Mouse (Mus musculus): ENCODE measurements around the gene Ssr1. TPM values are rescaled to one million over a fixed set of nuclear protein-coding genes. Genes with fewer than 3 reads are reported as not detected.

Ssr1 gene
- 10 to 100 TPM; 46.5 to 52.1 TPM for total RNA-seq (2021)
- long read RNA-seq, experiment 1, full-length matches to known transcripts: 80 of 89 reads
- long read RNA-seq, experiment 1, partial matches to known transcripts: 1 of 89 reads
- long read RNA-seq, experiment 1, other reads (novel, unspliced or antisense): 8 of 89 reads
- long read RNA-seq, experiment 2, full-length matches to known transcripts: 53 of 64 reads
- long read RNA-seq, experiment 2, partial matches to known transcripts: 1 of 64 reads
- long read RNA-seq, experiment 2, other reads (novel, unspliced or antisense): 10 of 64 reads

DNA sequence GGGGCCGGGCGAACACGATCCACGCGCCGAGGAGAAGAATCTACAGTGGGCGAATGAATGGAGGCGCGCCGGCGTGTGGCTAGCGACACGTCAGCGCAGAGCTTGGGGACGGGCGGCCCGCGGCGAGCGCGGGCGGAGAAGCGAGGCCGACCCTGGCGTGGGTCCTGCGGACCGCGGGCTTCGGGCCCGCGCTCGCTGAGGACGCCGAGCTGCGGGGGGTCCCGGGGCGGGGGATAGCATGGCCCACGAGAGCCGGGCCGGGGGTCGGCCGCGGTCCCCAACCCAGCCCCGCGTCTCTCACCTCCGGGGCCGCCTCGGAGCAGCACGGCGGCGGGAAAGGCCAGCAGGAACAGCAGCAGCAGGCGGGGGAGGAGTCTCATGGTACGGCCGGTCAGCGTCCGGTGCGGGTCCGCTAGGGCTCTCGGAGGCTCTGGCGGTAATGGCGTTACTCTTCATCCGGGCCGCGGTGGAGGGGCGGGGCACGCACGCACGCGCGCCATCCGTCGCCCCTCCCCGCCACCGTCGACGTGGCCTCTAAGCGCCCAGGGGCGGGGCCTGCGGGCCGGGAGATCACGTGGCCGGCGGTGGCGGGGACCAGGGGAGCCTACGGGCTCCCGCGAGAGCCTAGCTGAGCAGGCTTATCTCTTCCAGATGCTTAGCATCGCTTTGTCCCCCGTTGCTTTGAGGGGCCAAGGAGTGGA lies at the start of gene Ssr1:
TSS of gene Ssr1 (minus strand) at position 514 of the 701 bp plus-strand sequence.
- peak; percentile 98 for DNase-seq
- intact Hi-C loops (cut with DNase I): loop anchor here (2.0 kb wide), 1 partner anchor 43 kb away; the partner anchor contains the start of genes Cage1 and Riok1

DNA sequence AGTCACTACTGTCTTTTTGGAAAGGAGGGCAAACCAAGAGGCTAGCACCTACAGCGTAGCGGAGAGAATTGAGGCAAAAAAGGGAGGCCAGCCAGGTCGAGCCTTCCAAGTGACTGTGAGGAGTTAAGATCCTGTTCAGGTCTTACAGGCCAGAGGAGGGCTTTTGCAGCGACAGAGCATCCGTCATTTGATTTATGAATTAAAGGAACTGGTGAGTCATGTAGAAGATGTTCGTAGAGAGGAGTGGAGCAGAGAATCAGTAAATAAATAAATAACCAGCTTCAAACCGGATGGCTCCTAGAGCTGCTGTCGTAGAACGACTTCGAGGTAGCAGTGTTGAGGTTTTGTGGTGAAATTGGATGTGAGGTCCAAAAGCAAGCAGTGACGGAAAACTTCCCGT lies 43.8 kb upstream of the Ssr1 start:
- intact Hi-C loops (cut with DNase I): loop anchor here (2.0 to 5.0 kb wide), 2 partner anchors 43 to 606 kb away; partner anchors contain the start of gene Ssr1
- DNase-seq: peak in 1 of 2 experiments; percentile 4

DNA sequence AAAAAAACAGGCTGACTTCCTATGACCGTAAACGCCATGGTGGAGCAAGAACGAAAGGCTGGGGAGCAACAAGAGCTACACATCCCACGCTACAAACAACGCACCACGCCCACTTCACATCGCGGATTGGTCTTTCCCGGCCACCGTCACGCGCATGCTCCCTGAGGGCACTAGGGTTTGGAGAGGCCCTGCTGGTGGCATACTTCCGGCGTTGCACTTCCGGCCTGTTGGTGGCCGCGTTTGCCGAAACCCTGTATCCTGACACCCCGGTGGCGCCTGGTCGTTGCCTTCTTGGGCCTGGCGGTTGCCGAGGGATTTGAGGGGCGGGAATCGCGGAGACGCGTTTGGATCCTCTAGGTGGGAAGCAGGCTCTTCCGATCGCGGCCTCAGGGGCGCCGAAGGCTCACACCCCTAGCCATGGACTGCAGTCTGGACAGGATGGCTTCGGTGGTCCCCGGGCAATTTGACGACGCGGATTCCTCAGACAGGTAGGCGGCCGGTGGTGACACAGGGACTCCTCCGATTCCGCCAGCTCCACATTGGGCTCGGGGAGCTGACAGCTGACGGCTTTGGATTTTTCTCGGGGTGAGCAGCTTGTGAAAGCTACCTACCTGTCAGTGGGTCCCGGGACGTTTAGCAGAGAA lies 43.1 kb upstream of the Ssr1 start, which contains the start of gene Cage1:
TSS of gene Cage1 (minus strand) at position 26 of the 644 bp plus-strand sequence.
- peak; percentile 94 to 96 for DNase-seq
- intact Hi-C loops (cut with DNase I): loop anchor here (2.0 to 5.0 kb wide), 2 partner anchors 42 to 605 kb away; partner anchors contain the start of gene Ssr1

DNA sequence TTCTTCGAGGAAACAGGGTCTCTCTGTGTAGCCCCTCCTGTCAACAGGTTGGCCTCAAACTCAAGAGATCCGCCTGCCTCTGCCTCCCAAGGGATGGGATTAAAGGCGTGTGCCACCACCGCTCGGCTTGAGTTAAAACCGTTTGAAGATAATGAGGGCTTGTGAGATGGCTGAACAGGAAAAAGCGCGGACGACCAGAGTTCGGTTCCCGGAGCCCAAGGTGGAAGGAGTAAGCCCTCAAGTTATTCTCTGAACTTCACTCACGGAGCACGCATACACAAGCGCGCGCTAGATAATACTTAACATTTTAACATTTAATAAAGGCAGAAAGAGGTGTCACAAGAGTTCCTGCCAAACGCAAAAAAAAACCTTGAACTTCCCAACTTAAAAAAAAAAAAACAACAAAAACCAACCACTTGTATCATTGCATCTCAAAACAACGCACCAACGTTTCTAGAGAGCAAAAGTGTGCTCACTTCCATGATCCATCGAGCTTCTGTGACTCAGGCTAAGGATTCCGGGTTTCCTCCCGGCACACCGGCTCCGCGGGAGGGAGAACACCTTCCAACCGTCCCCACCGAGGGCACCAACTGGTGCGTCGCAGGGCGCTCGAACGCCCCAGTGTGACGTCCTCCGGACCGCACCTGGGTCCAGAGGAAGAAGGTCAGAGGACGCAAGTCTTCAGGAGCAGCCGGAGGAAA lies 42.5 kb upstream of the Ssr1 start, which contains the start of gene Riok1:
TSS of gene Riok1 (plus strand) at position 653 of the 701 bp plus-strand sequence.
- intact Hi-C loops (cut with DNase I): loop anchor here (2.0 to 5.0 kb wide), 2 partner anchors 42 to 604 kb away; partner anchors contain the start of gene Ssr1
- peak in 1 of 2 experiments; percentile 5 for DNase-seq

DNA sequence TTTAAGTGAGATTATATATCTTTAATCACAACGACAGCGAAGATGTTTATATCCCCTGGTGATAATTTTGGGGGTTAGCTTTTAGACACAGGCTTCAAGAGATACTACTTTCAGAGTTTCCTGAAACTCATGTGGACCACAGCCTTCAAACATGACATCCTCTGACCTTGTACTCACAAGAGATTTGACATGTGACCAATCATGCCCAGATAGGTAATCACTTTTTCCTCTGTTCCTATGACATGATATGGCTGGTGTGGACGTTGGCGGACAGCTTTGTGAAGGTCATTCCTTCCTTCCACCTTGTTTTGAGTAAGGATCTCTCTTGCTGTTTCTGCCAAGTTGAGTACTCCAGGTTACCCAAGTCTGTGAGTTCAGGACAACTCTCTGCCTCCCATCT lies 34.4 kb upstream of the Ssr1 start:
- intact Hi-C loops (cut with DNase I): no loop called here

DNA sequence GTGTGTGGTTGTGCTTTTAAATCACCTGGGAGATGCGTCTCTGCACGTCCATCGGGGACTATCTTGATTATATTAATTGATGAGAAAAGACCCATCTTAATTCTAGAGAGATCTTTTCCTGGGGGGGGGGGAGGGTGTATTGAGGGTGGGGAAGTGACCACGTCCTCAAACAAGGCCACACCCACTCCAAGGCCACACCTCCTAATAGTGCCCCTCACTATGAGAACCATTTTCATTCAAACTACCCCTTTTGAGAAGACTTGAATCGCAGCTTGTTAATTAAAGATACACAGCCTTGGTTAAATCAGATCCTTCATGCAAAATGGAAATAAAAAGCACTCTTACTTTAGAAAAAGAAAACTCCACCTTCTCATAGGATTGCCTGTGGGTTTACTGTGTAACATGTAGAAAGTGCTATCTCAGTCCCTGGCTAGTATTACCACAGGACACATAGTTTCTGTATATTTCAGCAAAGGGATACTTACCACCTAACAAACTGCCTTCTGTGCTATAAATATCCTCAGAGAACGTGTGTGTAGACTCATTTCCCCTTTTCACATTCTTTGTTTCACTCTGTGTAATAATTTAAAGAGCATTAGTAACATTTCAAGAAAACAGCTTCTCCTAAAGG lies 33.7 kb upstream of the Ssr1 start:
- no peak for DNase-seq
- intact Hi-C loops (cut with DNase I): no loop called here

More for the DNA sequence above, 34.4 kb upstream of the Ssr1 start:
- DNase-seq: no peak

DNA sequence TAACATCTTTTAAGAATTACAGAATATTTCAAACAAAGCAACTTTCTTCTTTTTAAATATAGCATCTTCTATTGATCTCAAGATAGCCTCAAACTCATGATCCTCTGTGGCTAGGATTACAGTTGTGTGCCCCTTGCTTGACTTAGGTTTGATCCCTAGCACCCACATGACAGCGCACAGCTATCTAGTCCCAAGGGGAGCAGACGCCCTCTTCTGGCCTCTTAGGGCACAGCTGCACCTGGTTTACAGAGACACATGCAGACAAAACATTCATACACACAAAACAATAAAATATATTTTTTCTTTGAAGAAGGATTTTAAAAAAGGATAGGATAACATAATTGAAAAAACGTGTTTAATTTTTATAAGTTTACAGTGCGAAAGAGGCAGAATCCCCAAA lies 31.9 kb upstream of the Ssr1 start:
- no peak for DNase-seq
- intact Hi-C loops (cut with DNase I): no loop called here

DNA sequence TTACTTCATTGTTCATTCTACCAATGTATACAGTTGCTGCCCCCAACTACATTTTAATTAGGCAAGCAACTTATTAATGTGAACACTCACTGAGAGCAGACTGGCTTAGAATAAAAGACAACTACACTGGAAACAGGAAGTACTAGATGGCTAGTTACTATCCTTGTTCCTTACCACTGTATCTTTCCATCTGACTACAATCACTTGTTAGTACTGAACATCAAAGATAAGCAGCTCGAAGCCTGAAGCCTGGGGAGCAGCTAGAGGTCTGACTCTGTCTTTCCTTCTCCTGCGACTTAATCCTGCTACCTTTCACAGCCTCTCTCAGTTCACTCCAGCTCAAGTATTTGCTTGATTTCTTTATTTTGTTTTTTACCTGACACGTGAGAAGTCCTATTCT lies 24.8 kb upstream of the Ssr1 start:
- intact Hi-C loops (cut with DNase I): no loop called here
- DNase-seq: no peak

DNA sequence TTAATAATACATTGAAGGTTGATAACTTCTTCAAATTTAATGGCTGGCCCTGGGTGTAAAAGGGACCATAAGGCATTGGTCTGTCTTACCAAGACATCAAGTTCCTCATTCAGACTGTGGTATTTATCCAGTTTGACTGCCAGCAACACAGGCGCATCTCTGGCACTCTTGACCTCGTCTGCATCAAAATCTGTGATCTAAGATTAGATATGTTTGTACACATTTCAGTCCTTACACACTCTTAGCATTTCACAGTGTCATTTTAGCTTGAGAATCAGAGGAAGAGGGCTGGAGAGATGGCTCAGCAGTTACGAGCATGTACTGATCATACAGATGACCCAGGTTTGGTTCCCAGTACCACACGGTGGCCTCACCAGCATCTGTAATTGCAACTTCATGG lies 21.6 kb upstream of the Ssr1 start:
- intact Hi-C loops (cut with DNase I): no loop called here
- DNase-seq: no peak

DNA sequence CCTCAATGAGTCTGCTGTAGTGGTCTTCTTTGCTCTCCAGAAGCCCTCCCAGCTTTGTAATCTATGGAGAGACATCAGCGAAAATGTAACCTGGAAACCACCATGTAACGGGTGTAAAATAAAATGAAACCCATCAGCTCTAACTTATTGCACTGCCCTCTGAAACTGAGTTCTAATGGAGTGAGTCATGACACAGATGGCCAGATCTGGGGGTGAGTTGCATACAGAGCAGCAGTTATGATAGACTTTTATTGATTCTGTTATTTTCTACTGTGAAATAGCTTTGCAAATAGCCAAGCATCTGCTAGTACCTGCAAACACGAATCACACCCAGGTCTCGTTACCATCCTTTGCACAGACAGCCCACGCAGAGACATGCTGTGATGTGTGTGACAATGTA lies 18.4 kb upstream of the Ssr1 start:
- no peak for DNase-seq

DNA sequence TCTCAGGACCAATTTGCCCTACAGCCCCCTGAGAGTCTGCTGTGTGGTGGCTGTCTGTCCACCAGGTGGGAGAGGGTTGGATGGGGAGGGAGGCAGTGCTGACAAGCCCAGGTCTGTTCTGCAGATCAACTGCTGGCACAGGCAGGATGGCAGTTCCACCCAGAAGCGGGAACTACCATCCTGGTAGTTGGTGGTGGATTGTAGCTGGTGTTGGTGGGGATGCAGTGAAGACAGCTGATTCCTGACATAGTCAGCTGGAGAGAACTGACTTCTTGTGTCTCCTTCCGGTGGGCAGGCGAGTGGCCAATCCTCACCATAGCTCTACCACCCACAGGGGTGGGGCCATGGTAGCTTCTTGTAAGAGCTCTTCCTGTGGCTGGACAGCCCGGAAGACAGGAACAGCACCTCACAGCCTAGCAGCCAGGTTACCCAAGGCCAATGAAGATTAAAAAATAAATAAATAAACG lies 16.5 kb upstream of the Ssr1 start:
- DNase-seq: no peak
- intact Hi-C loops (cut with DNase I): no loop called here

More for the DNA sequence above, 18.4 kb upstream of the Ssr1 start:
- intact Hi-C loops (cut with DNase I): no loop called here

DNA sequence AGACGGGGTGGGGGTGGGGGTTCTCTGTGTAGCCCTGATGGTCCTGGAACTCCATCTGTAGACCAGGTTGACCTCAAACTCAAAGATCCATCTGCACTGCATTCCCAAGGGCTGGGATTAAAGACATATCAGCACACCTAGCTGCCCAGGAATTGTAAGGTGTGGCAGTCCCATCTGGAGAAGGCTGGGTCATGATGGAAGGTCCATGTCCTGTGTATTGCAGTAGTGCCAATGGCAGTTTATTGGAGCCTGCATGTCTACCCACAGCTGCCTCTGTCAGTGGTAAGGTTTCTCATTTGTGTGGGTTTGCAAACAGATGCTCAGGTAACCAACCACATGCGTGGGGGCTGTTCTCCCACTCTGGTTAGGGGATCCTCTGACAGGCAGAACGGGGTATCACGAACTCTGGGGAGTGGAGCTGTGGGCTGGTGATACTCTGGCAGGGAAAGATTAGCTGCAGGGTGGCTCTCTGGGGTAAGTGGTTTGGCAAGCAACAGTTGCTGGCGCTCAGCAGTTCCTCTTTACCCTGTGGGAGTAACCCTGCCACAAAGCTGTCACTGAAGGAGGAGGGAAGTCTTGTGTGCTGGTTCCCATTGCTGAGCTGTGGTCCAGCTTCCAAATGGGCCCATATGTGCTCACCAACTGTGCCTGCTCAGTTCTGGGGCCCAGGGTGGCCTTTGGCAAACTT lies 15.8 kb upstream of the Ssr1 start:
- no peak for DNase-seq
- intact Hi-C loops (cut with DNase I): no loop called here

DNA sequence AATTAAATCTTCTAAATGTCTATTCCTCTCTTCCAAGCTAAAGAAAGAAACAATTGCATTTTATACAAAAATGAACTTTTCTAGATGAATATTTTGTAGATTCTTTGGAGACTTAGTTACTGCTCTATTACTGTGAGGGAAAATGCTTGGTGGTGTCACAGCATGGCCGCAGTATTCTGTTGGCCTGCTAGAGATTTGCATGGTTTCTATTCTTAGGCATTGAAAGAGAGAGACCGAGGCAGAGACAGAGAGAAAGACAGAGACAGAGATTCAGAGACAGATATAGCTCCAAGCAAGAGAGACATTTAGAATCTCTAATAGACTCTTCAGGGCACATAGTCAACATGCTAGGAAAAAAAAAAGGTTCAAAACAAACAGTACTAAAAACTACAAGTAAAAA lies 14.0 kb upstream of the Ssr1 start:
- no peak for DNase-seq
- intact Hi-C loops (cut with DNase I): no loop called here

DNA sequence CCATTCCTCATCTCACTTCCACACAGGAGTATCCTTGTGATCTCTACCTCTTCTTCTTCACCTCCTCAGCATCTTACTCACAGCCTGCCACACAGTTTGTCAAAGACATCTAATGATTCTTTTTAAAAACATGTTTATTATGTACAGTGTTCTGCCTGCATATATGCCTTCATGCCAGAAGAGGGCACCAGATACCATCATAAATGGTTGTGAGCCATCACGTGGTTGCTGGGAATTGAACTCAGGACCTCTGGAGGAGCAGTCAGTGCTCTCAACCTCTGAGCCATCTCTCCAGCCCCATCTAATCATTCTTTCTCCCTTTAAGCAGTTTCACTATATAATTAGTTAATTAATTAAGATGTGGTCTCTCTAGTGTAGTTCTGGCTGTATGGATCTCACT lies 8.4 kb upstream of the Ssr1 start:
- intact Hi-C loops (cut with DNase I): no loop called here
- DNase-seq: no peak

DNA sequence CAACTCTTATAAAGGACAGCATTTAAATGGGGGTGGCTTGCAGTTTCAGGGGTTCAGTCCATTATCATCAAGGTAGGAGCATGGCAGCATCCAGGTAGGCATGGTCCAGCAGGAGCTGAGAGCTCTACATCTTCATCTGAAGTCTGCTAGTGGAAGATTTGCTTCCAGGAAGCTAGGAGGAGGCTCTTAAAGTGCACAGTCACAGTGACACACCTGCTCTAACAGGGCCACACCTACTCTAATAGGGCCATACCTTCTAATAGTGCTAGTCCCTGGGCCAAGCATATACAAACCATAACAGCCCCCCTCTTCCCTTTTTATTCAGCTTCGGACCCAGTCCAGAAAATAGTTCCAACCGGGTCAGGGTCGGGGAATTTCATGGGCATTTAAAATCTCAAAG lies 5.7 kb upstream of the Ssr1 start:
- intact Hi-C loops (cut with DNase I): no loop called here
- DNase-seq: no peak

DNA sequence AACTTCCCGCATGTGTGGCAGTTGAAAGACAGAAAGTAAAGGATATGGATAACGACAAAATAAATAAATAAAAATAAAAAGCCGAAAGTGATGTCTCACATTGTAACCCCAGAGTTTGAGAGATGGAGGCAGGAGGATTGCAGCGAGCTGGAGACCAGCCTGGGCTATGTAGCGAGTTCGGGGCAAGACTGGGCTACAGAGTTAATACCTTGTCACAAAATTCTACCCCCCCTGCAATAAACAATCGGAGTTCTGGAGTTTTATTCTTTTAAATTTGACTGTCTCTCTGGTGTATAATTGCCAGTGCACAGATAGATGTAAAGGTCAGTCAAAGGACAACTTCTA lies 360 bp upstream of the Ssr1 start:
- no peak for DNase-seq
- intact Hi-C loops (cut with DNase I): loop anchor here (2.0 kb wide), 1 partner anchor 42 kb away; the partner anchor contains the start of genes Cage1 and Riok1

DNA sequence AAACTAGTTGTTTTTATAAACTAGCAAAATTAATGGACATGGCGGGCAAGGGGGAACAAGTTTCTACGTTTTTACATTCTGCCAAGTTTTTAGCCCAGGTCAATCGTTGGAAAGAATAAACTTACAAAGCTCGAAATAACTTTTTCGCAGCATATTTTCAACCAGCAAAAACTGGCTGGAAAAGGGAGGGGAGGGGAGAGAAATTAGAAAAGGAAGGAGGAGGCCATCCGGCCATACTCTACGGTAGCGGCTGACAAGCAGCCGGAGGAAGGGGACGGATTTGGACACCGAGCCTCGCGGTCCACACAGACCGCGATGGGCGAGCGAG lies 677 bp downstream of the Ssr1 start:
- DNase-seq: no peak
- intact Hi-C loops (cut with DNase I): no loop called here

DNA sequence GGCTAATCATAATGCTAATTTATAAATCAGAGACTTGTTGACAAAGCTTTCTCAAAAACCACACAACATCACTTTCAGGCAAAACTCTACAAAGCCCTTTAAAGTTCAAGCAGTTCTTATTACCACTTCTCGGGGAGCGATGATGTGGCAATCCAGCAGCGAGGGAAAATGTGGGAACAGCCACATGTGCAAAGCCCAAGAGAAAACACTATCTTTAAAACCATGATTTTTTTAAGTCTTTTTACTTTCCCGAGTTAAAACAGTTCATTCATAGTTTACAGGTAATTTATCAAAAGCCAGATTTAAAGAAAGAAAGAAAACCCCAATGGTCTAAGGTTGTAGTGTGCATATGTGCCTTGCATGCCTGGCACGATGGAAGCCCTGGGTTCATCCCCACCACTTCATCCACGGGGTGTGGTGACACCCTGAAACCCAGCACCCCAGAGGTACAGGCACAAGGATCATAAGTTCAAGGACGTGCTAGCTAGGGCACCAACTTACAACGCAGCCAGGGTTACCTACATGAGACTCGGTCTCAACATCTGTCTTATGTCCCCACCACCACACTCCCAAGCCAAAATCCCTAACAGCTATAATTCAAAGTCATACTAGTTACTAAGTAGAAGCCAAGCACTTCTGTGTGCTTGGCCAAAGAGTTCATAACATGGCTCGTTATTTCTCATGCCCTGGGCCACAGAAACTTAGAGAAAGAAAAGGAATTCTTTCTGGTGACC lies 1.2 kb downstream of the Ssr1 start:
- DNase-seq: no peak
- intact Hi-C loops (cut with DNase I): no loop called here

DNA sequence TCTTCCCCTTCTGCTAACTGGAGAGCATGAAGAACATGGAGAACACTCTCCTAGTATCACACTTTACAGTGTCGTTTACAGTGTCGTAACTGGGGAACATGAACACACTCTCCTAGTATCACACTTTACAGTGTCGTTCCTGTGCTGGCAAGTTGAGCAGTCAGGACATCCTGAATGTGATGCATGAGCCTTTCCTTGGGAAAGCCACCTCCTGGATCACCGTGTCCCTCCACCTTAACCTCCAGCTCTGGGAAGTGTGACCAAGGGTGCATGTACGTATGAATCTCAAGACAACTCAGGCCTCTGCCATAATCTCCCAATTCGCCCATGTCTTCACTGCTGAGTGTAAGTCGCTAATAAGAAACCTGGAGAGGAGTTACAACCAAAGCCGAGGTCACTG lies 4.3 kb downstream of the Ssr1 start:
- intact Hi-C loops (cut with DNase I): no loop called here
- DNase-seq: no peak

Measured in heart, postnatal 14 days (tissue).